Mouse (Mus musculus) right cerebral cortex, postnatal 10 days (tissue): ENCODE measurements at regions not wholly inside any gene's neighbourhood (a gene's known extent, or its start where the extent isn't known, plus 50 kb on each side); places are given as distances from the start of the nearest gene placed in this dataset.

Source experiments
- DNase-seq, 2 experiments: peaks; one replicate each; pipeline ENCODE4 v3.0.0; 2021; ENCODE audit warnings: low spot score in 2 of 2

GRCm38 (mm10) chr7:121214181-121214580 lies 132.7 kb downstream of the Otoa start:
- DNase-seq, result no peak

DNA sequence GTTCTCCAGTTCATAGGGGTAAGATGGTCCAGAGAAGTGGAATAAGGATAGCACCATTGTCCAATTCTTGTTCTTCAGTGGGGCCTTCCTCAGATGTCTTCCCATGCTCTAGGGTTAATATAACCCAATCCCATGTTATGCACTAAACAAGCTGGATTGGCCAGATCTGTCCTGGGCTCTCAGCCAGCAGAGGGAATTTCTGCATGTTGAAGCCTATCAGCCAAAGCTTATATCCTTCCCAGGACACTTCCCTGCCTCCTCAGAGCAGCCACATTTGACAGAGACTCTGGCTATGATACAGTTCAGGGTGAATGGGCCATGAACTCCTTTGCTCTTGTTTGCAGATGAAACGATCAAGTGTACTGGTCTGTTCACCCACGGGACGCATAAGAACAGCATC lies 133.6 kb downstream of the Otoa start:
- peak; percentile 52 for DNase-seq

GRCm38 (mm10) chr7:121215735-121216134 lies 134.3 kb downstream of the Otoa start:
- DNase-seq, result no peak

- DNase-seq, result no peak
Measured at GRCm38 (mm10) chr7:121218031-121218430, 136.6 kb downstream of the Otoa start.

GRCm38 (mm10) chr7:121221158-121221557 lies 139.7 kb downstream of the Otoa start:
- peak in 1 of 2 experiments; percentile 49 for DNase-seq

- DNase-seq, result no peak
Measured at GRCm38 (mm10) chr7:121231881-121232280, 150.4 kb downstream of the Otoa start.

- DNase-seq, result peak; percentile 42 to 54
Measured at GRCm38 (mm10) chr7:121234831-121235230, 153.4 kb downstream of the Otoa start.

DNA sequence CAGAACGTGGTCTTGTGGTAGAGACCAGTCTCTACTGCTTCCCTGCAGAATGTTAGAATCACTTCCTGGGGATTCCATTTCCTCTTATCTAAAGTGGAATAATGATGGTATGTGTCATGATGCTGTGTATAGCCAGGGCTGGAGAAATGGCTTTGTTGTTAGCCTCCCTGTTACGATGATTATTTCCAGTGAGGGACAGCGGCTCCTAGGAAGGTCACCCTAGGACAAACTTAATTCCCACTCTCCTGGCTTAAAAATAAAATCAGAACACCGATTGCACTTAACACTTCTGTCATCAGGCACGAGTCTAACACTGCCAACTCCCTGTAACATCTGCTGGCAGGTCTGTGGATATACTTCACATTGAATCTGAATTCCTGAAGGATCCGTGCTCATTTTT lies 151.9 kb upstream of the Hs3st2 start:
- no peak for DNase-seq

DNA sequence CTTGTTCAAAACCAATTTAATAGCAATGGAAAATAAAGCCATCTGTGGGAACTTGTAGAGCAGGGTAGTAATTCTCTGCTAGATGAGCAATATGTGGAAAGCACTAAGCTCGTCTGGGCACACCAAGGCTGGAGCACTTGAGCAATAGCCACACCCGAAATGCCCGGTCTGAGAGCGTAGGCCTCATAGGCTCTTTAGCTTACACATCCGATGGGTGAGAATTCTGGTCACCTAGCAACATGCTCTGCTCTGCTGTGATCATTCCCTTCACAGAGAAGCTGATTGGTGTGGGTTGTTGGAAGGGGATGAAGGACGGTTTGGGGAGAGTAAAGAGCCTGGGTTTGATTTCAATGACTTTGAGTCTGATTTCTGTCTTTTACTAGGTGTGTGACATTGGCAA lies 143.8 kb upstream of the Hs3st2 start:
- no peak for DNase-seq

DNA sequence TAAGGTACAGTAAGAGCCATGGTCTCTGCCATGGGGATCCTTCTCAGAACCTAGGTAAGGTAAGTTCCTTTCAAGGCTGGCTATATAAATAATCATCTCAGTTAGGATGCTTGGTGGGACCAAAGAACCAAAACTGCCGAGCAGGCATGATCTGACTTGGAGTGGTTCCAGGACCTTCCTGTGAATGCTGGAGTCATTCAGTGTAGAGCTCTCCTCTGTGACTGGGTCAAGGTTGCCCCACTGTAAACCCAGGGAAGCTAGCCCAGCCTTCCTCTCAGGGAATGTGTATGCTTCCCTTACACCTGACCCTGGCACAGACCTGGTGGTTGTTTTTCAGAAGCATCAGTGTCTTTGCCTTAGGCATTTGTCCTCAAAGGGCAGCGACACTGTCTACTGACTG lies 134.2 kb upstream of the Hs3st2 start:
- DNase-seq, result no peak

- DNase-seq, result peak in 1 of 2 experiments; percentile 31
Measured at GRCm38 (mm10) chr7:121258826-121259496, 132.7 kb upstream of the Hs3st2 start.

DNA sequence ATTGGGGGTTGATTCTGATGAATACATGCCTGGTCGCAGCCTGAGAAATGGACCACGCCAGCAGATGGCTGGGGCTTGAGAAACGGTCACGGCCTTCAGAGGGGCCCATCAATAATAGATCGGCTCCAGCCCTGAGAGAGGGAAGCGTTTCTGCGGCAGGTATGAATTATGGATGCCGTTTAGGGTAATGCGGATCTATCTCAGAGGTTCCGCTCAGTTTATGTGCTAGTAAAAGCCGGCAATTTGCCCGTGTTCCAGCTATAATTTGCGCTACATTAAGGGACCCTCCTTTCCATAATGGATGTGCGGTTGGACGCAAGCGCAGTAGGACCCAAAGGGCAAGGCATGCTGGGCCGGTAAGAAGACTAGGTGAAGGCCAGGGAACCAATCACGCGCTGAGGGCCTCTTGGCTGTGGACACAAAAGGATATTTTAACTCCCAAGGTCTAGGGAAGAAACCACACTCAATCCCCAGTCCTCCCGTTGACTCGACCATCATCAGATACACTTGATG lies 132.1 kb upstream of the Hs3st2 start:
- no peak for DNase-seq

DNA sequence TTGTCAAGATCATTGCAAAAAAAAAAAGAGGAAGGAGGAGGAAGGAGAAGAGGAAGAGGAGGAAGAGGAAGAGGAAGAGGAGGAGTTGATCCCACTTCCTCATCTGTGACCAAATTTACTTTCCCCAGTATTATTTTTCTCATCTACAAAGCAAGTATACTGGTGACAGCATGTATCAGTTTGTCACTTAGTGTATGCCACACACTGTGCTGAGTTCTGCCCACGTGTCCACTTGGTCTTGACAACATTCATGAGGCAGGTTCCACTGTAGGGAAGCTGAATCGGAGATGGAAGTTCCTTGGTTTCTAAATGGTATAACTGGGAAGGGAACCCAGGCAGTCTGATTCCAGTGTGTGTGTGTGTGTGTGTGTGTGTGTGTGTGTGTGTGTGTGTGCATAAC lies 122.3 kb upstream of the Hs3st2 start:
- DNase-seq, result no peak

GRCm38 (mm10) chr7:121280597-121280996 lies 111.1 kb upstream of the Hs3st2 start:
- no peak for DNase-seq

GRCm38 (mm10) chr7:121282154-121282553 lies 109.5 kb upstream of the Hs3st2 start:
- no peak for DNase-seq

DNA sequence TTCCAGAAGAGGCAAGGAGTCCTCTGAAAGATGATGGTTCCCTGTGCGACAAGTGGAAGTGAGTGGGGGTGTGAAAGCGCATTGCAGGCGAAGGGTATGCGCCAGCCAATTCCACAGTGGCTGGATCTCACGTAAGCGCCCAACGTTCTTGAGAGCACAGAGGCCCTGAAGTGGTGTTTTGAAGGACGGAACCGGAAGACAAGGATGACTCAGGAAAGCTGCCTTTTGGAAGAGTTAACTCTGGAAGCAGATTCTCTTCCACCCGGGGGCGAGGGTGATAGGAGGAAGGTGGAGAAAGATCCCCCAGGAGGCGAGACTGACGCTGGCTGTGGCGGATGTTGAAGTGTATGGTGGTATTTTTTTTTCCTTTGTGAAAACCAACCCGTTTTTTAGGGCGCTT lies 101.9 kb upstream of the Hs3st2 start:
- DNase-seq, result no peak

- DNase-seq, result no peak
Measured at GRCm38 (mm10) chr7:121296151-121296695, 95.4 kb upstream of the Hs3st2 start.

GRCm38 (mm10) chr7:121312961-121313587 lies 78.6 kb upstream of the Hs3st2 start:
- DNase-seq, result no peak

GRCm38 (mm10) chr7:121314521-121314920 lies 77.1 kb upstream of the Hs3st2 start:
- DNase-seq, result peak; percentile 34 to 38

DNA sequence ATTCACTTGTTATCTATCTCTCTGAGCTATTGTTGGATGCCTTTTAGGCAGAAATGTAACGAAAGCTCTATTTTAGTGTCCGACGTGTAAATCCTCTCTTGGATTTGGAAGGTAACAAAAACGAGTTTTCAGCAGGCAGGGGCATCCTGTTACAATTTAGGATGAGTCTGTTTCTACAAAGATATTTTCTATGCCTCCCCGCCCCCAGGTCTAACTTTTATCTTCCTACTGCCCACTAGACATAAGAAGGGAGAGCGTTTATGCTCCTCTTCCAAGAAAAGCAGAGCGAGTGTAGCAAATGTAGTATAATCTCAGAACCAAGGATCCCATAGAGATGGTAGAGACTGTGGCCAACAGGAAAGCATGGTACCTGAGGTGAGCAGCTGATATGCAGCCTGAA lies 62.4 kb upstream of the Hs3st2 start:
- DNase-seq, result peak; percentile 39 to 58

GRCm38 (mm10) chr7:121332532-121332931 lies 59.1 kb upstream of the Hs3st2 start:
- DNase-seq, result no peak

- DNase-seq, result no peak
Measured at GRCm38 (mm10) chr7:121335390-121336109, 56.1 kb upstream of the Hs3st2 start.
